Mouse (Mus musculus): Measurements from ENCODE around the gene Celf2. TPM values are rescaled to one million over a fixed set of nuclear protein-coding genes. Genes with fewer than 3 reads are reported as not detected.

Gene Celf2
- polyA plus RNA-seq, 1 experiment: 8.9 TPM

DNA sequence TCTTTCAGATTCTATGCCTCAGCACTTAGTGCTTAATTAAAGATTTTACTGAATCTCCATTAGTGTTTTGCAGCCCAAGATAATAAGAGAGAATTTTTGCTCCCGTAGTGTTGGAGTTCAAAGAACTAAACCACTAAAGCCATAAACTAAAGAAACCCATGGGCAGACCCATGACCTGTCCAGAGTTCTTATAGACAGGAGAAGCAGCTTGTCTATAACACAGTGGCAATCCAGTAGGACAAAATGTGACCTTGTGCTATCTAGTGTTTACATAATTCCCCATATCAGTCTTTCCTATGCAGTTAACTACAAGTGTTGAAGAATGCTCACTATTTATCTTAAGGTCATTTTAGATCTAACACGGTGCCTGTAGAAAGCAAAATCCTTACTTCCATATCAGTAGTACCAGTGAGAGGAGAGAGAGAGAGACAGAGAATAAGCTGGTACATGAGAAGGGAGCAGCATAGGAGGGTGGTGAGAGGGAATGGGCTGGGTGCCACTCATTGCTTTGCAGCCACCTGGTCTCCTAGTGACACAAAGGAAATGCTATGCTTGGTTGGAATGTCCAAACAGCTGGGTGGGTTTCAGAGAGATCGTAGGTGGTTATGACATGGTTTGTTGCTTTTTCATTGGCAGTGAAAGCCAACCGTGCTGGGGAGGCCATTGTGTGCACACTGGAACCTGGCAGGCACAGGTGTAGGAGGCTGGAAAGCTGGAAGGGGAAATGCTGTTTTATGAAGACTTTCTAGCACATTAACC lies 162.5 kb downstream of the Celf2 start:
- Histone ChIP-seq H3K27me3 (ENCODE audit: control insufficient read depth, insufficient read depth, low read length) (no peaks in the 10 kb centered on the region), H3K4me3 (ENCODE audit: low read depth, low read length) (no peak overlapping the region), H3K4me1 (ENCODE audit: control insufficient read depth, insufficient read depth, insufficient read length, low read length) (no peaks in the 10 kb centered on the region), H3K36me3 (ENCODE audit: control insufficient read depth, insufficient read depth, low read length) (no peaks in the 10 kb centered on the region), H3K27ac (ENCODE audit: insufficient read depth, low read depth, low read length) (no peak overlapping the region)
- TF ChIP-seq POLR2A (IDR thresholded peaks at IDR 0.05; ENCODE audit: low read depth, low read length) (no peak), CTCF (IDR thresholded peaks at IDR 0.05; ENCODE audit: extremely low read depth, insufficient read length, insufficient replicate concordance, low read depth, low read length) (no peak)
- 39% methylated on average over 4 of the region's 4 CpGs for WGBS

DNA sequence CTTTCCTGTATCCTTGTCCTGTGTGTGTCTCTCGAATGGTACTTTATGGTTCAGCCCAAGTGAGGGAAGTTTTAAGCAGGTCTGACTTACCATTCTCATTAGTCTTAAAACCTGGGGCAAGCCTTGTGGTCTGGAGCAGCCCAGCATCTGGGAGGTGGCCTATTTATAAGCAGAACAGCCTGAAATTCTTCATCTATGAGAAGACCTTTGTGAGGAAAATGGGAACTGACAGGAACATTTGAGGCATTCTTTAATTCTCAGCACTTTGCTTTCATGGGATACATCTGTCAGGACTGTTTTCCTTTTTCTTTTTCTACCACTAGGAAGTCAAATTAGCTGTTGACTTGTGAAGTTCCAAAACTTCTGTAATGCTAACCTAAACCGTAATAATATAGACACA lies 164.4 kb downstream of the Celf2 start:
- WGBS: 90% methylated on average over 2 of the region's 2 CpGs
- Histone ChIP-seq H3K4me1 (ENCODE audit: control insufficient read depth, insufficient read depth, insufficient read length, low read length) (no peaks in the 10 kb centered on the region), H3K4me3 (ENCODE audit: low read depth, low read length) (no peak overlapping the region), H3K36me3 (ENCODE audit: control insufficient read depth, insufficient read depth, low read length) (no peaks in the 10 kb centered on the region), H3K27ac (ENCODE audit: insufficient read depth, low read depth, low read length) (no peak overlapping the region), H3K27me3 (ENCODE audit: control insufficient read depth, insufficient read depth, low read length) (no peaks in the 10 kb centered on the region)
- TF ChIP-seq POLR2A (IDR thresholded peaks at IDR 0.05; ENCODE audit: low read depth, low read length): no peak

DNA sequence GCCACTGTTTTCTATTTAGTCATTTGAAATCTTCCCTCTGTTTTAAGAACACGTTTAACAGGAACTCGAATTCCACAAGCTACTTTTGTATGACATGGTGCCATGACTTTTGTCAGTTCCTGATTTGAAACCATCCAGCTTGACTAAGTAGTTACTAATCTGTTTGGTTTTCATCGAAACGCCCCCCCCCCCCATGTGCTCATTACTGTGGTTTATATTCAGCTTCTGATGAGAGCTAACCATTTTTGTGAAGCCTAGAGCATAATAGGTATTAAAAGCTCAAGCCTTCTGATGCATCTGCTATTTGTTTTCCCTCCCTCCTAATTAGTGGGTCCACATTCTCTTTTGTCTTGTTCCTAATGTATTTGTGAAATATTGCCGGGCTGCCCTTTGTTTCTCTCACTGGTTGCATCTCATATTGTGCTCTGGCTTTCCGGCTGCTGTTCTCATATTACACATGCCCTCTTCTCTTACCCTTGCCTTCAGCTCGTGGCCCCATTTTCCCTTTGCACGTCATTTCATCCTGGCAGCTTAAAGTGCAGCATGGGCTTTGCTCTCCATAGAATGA lies 166.4 kb downstream of the Celf2 start:
- Histone ChIP-seq H3K36me3 (ENCODE audit: control insufficient read depth, insufficient read depth, low read length) (no peaks in the 10 kb centered on the region), H3K27ac (ENCODE audit: insufficient read depth, low read depth, low read length) (no peak overlapping the region), H3K4me1 (ENCODE audit: control insufficient read depth, insufficient read depth, insufficient read length, low read length) (no peaks in the 10 kb centered on the region), H3K4me3 (ENCODE audit: low read depth, low read length) (no peak overlapping the region), H3K27me3 (ENCODE audit: control insufficient read depth, insufficient read depth, low read length) (no peaks in the 10 kb centered on the region)
- TF ChIP-seq POLR2A (IDR thresholded peaks at IDR 0.05; ENCODE audit: low read depth, low read length) (no peak), CTCF (IDR thresholded peaks at IDR 0.05; ENCODE audit: extremely low read depth, insufficient read length, insufficient replicate concordance, low read depth, low read length) (no peak)
- WGBS: 79% methylated on average over 8 of the region's 8 CpGs

DNA sequence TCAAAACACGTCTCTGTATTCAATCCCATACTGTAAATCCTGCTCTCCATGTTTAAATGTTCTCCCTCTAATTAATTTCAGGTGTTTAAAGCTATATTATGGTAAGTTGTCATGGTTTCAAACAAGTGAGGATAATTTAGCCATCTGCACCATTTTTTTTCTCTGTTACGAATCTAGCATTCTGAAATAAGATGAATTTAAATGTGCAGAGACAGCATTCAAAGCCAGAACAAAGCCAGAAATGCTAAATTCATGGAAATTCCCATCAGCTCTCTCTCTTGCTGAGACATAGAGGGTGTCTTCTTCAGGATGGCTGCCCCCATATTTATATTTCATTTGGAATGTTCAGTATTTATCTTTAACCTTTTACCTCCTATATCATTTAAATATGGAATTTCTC lies 174.5 kb downstream of the Celf2 start:
- no peak overlapping the region for H3K27ac ChIP-seq (ENCODE audit: insufficient read depth, low read depth, low read length)
- no peaks in the 10 kb centered on the region for H3K27me3 ChIP-seq (ENCODE audit: control insufficient read depth, insufficient read depth, low read length)
- WGBS: 81% methylated on average over 2 of the region's 2 CpGs
- no peaks in the 10 kb centered on the region for H3K36me3 ChIP-seq (ENCODE audit: control insufficient read depth, insufficient read depth, low read length)
- no peaks in the 10 kb centered on the region for H3K4me1 ChIP-seq (ENCODE audit: control insufficient read depth, insufficient read depth, insufficient read length, low read length)
- no peak for TF ChIP-seq POLR2A (IDR thresholded peaks at IDR 0.05; ENCODE audit: low read depth, low read length)
- TF ChIP-seq CTCF (IDR thresholded peaks at IDR 0.05; ENCODE audit: extremely low read depth, insufficient read length, insufficient replicate concordance, low read depth, low read length): no peak
- H3K4me3 ChIP-seq (ENCODE audit: low read depth, low read length): no peak overlapping the region

DNA sequence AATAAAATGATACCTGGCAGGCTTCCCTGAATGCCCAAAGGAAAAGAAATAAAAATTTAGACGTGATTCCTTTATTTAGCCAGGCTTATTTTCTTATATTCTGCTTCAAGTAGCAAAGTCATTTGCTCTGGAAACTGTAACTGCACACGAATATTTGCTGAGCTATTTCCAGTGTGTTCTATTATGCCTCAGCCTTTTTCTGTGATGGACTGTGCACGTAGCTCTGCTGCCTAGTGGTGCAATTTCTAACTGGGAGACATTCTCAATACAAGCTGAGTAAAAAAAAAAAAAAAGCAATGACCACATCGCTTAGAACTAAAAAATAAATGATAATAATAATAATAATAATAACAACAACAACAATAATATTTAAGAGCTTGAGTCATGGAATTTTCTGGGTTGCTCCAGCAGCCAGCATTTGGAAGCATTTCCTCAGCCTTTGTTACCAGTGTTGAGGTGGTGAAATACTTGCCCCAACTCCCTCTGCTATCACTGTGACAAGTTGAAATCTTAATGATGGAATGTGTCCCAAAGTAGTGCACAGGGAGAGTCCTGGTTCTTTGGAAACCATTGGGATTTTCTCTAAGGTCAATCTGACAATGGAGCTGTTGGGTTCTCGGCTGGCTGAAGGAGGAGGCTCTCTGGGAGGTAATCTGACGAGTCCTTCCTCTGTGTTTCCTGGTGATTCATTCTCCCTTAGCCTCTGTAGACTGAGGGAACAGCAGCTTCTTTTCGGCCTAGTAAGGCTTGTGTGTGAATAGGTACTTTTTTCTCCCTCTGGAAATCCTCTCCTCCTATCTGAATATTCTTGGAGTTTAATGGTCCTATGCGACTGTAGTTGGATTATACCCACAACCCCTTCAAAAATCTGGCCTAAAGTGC lies 181.1 kb downstream of the Celf2 start:
- no peaks in the 10 kb centered on the region for H3K4me1 ChIP-seq (ENCODE audit: control insufficient read depth, insufficient read depth, insufficient read length, low read length)
- no peak for TF ChIP-seq POLR2A (IDR thresholded peaks at IDR 0.05; ENCODE audit: low read depth, low read length)
- no peak for TF ChIP-seq CTCF (IDR thresholded peaks at IDR 0.05; ENCODE audit: extremely low read depth, insufficient read length, insufficient replicate concordance, low read depth, low read length)
- H3K27me3 ChIP-seq (ENCODE audit: control insufficient read depth, insufficient read depth, low read length): no peaks in the 10 kb centered on the region
- H3K27ac ChIP-seq (ENCODE audit: insufficient read depth, low read depth, low read length): no peak overlapping the region
- no peak overlapping the region for H3K4me3 ChIP-seq (ENCODE audit: low read depth, low read length)
- WGBS: 68% methylated on average over 8 of the region's 8 CpGs
- no peaks in the 10 kb centered on the region for H3K36me3 ChIP-seq (ENCODE audit: control insufficient read depth, insufficient read depth, low read length)

DNA sequence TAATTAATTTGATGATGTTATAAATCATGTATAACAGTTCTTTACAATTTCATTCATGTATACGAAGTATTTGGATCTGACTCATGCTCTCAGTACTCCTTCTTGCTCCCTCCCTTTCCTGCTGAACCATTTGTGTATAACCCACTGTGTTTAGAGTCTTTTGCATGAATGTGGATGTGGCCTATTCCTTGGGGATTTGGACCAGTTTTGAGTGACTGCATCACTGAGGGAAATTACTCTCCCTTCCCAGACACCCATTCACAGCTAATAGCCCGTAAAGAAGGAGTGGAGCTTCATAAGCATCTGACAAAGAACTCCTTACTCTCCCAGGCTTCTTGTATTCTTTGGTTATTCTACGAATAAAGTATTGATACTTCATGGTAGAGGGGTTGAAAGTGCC lies 189.6 kb downstream of the Celf2 start:
- TF ChIP-seq CTCF (IDR thresholded peaks at IDR 0.05; ENCODE audit: extremely low read depth, insufficient read length, insufficient replicate concordance, low read depth, low read length) (no peak), POLR2A (IDR thresholded peaks at IDR 0.05; ENCODE audit: low read depth, low read length) (no peak)
- no peaks in the 10 kb centered on the region for H3K36me3 ChIP-seq (ENCODE audit: control insufficient read depth, insufficient read depth, low read length)
- no peak overlapping the region for H3K4me3 ChIP-seq (ENCODE audit: low read depth, low read length)
- no peak overlapping the region for H3K27ac ChIP-seq (ENCODE audit: insufficient read depth, low read depth, low read length)
- no peaks in the 10 kb centered on the region for H3K4me1 ChIP-seq (ENCODE audit: control insufficient read depth, insufficient read depth, insufficient read length, low read length)
- no peaks in the 10 kb centered on the region for H3K27me3 ChIP-seq (ENCODE audit: control insufficient read depth, insufficient read depth, low read length)
- WGBS: 81% methylated on average over 3 of the region's 3 CpGs

DNA sequence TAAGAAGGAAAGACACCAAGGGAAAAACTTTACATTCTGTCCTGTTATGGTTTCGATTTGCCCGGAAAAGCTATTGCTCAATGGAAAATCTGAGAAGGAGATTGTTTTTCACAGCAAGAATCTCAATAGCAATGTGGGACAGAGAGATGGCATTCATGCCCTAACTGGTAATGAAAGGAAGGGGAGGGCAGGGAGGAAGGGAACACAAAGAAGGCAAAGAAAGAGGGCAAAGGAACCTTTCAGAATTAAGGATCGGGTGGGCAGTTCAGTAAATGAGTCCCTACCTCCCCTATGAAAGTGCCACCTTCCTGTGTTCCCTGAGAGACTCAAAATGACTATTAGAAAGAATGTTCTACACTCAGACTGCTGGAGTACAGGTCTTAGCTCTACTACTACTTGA lies 197.6 kb downstream of the Celf2 start:
- no peak for TF ChIP-seq POLR2A (IDR thresholded peaks at IDR 0.05; ENCODE audit: low read depth, low read length)
- TF ChIP-seq CTCF (IDR thresholded peaks at IDR 0.05; ENCODE audit: extremely low read depth, insufficient read length, insufficient replicate concordance, low read depth, low read length): no peak
- Histone ChIP-seq H3K36me3 (ENCODE audit: control insufficient read depth, insufficient read depth, low read length) (no peaks in the 10 kb centered on the region), H3K27me3 (ENCODE audit: control insufficient read depth, insufficient read depth, low read length) (no peaks in the 10 kb centered on the region), H3K27ac (ENCODE audit: insufficient read depth, low read depth, low read length) (no peak overlapping the region), H3K4me3 (ENCODE audit: low read depth, low read length) (no peak overlapping the region), H3K4me1 (ENCODE audit: control insufficient read depth, insufficient read depth, insufficient read length, low read length) (no peaks in the 10 kb centered on the region)
- 87% methylated on average over 3 of the region's 3 CpGs for whole genome bisulfite sequencing
